Mouse (Mus musculus): Measurements from ENCODE around the gene Eppin. TPM values are rescaled to one million over a fixed set of nuclear protein-coding genes. Genes with fewer than 3 reads are reported as not detected.
A peak's percentile ranks its signal among the peaks of the same experiment; 100 is the strongest.
"Not testable (repeated sequence)": the region's sequence is repeated elsewhere in the genome, so short reads cannot be mapped to it uniquely, and the experiment has no call there.

Gene Eppin
- polyA plus RNA-seq, 1 experiment from 2014 or later: not detected

DNA sequence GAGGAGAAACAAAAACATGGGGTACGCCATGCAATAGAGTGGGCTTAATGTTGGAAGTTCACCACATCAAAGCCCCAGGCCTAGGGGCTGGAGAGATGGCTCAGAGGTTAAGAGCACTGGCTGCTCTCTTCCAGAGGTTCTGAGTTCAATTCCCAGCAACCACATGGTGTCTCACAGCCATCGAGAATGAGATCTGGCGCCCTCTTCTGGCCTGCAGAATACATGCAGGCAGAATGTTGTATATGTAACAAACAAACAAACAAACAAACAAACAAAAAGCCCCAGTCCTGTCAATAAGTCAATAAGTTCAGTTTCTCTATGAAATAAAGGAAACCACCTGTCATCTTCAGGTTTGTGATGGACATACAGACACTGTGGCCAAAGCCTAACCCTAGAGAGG, 6.8 kb upstream of the Eppin start:
- Histone ChIP-seq H3K36me3 (no peaks in the 10 kb centered on the region), H3K27ac (replicated peaks) (no peak overlapping the region), H3K9me3 (no peaks in the 10 kb centered on the region), H3K4me3 (no peak overlapping the region), H3K27me3 (no peaks in the 10 kb centered on the region), H3K9ac (no peak overlapping the region), H3K4me1 (replicated peaks) (no peaks in the 10 kb centered on the region), H3K4me2 (no peak overlapping the region)
- 72% methylated on average over 3 of the region's 3 CpGs for WGBS
- no peak for ATAC-seq (ENCODE audit: low FRiP score, low read depth)

DNA sequence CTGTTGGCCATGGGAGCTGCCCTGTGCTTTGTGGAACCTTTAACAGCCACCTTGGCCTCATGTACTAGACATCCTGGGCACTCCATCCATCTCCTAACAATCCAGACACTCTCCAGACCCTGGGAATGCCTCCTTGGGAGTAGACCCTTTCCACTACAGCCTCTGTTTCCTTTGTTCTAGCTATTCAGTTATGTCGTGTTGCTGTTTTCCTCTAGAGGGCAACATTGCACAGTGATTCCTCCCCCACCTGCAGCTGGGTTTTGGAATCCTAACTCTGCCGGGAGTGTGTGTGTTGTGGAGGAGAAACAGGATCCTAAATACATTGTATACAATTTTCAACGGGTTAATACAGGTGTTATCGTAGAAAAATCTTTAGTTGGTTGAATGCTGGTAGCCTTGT, 1.4 kb downstream of the Eppin start:
- ATAC-seq (ENCODE audit: low FRiP score, low read depth): no peak
- no peak overlapping the region for H3K4me2 ChIP-seq
- H3K36me3 ChIP-seq: no peaks in the 10 kb centered on the region
- 13% methylated on average over 4 of the region's 4 CpGs for WGBS
- H3K4me3 ChIP-seq: no peak overlapping the region
- H3K4me1 ChIP-seq (replicated peaks): no peaks in the 10 kb centered on the region
- no peak overlapping the region for H3K27ac ChIP-seq (replicated peaks)
- H3K27me3 ChIP-seq: peaks cover 2% of the 10 kb centered on the region; the same call in 1 of the 2 replicates
- no peaks in the 10 kb centered on the region for H3K9me3 ChIP-seq
- no peak overlapping the region for H3K9ac ChIP-seq

DNA sequence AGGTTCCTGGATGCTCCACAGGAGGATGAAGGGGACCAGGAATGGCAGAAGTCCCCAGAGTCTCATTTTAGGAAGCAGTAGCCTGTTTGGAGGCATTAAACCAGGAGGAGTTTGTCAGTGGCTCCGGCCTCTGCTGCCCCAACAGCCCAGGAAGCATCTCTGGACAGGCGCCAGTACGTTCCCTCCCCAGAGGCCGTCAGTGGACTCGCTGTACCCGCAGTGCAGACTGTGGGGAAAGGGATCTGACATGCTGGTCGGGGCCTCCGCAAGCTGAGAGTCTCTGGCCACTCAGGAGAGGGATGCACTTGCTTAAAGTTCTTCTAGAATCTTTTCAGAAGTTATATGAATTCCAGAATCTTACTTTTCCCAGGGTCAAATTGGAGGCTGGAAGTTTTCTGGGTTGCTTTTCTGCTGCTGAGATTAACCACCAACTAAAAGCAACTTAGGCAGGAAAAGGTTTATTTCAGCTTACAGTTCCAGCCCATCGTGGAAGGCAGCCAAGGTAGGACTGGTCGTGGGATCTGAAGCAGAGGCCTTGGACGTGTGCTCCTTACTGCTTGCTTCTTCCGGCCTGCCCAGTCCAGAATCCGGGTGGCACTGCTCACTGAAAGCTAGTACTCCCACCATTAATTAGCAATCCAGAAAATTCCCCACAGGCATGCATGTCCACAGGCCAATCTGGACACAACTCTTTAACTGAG, 8.2 kb downstream of the Eppin start, which contains the start of gene Wfdc6a:
TSS of gene Wfdc6a (minus strand) at position 423 of the 701 bp plus-strand sequence.
- ATAC-seq (ENCODE audit: low FRiP score, low read depth); H3K4me3 ChIP-seq; H3K4me2 ChIP-seq; H3K36me3 ChIP-seq; H3K9ac ChIP-seq; H3K9me3 ChIP-seq; H3K27me3 ChIP-seq; H3K27ac ChIP-seq (replicated peaks); H3K4me1 ChIP-seq (replicated peaks): not testable (repeated sequence)
- WGBS: 66% methylated on average over 13 of the region's 13 CpGs

DNA sequence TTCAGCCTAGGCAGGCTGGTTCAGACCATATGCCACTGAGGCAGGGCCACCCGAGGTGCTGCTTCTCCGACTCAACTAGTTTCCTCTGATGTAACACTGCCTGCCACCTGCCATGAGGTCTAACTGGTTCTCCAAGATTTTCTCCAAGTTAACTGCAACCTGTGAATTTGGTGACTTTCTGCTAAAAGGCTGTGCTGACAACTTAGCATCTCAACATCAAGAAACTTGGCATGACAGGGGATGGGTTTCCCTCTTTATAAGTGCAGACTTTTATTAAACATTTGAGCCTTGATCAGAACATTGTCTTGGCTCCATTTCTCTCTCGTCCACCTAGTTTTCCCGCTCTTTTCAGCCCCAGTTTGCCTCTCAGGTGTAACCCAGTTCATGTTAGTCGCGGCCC, 20.0 kb downstream of the Eppin start, which contains the start of gene Spint3:
TSS of gene Spint3 (minus strand) at position 101 of the 400 bp plus-strand sequence.
- ATAC-seq (ENCODE audit: low FRiP score, low read depth); H3K27me3 ChIP-seq: not testable (repeated sequence)
- 87% methylated on average over 6 of the region's 6 CpGs for WGBS

DNA sequence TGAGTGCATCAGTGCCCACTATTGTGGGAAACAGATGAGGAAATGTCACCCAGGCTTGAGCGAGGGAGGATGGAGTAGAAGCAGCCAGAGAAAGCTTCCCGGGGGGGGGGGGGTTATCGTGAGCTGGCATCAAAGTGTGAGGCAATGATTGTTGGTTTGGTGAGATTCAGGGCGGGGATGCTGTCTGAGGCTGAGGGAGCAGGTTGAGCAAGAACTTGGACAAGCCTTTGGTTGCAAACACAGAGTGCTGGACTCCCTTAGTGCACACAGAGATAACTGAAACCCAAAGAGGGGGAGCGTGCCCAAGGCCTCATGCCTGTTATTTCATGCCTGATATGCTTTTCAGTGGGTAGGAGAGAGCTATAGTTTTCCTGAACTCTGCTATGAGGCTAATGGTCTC, 25.9 kb downstream of the Eppin start:
- Histone ChIP-seq H3K9ac (no peak overlapping the region), H3K4me1 (replicated peaks) (peaks cover 16% of the 10 kb centered on the region), H3K27me3 (peaks cover 18% of the 10 kb centered on the region), H3K36me3 (no peaks in the 10 kb centered on the region), H3K9me3 (no peaks in the 10 kb centered on the region), H3K4me2 (no peak overlapping the region), H3K27ac (replicated peaks) (no peak overlapping the region), H3K4me3 (no peak overlapping the region)
- 87% methylated on average over 5 of the region's 5 CpGs for WGBS
- no peak for ATAC-seq (ENCODE audit: low FRiP score, low read depth)

More for the DNA sequence above, 20.0 kb downstream of the Eppin start, which contains the start of gene Spint3:
- H3K4me3 ChIP-seq; H3K27ac ChIP-seq (replicated peaks); H3K36me3 ChIP-seq; H3K4me1 ChIP-seq (replicated peaks); H3K9me3 ChIP-seq; H3K9ac ChIP-seq; H3K4me2 ChIP-seq: not testable (repeated sequence)

DNA sequence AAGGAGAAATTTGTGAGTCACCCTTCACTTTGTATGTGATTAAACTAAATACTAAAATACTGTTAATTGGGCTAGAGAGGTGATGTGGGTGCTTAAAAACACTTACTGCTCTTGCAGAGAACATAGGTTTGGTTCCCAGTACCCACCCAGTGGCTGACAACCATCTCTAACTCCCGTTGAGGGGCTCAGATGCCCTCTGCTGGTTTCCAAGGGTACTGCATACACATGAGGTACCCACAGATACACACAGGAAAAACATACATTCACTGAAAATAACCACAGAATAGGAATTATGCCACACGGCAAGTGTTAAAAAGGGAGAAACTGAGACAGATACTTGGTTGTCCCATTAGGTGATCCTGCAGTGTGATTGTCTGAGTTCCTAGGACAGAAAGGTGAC, 26.4 kb downstream of the Eppin start:
- WGBS: 86% methylated on average over 2 of the region's 2 CpGs
- no peak for ATAC-seq (ENCODE audit: low FRiP score, low read depth)

DNA sequence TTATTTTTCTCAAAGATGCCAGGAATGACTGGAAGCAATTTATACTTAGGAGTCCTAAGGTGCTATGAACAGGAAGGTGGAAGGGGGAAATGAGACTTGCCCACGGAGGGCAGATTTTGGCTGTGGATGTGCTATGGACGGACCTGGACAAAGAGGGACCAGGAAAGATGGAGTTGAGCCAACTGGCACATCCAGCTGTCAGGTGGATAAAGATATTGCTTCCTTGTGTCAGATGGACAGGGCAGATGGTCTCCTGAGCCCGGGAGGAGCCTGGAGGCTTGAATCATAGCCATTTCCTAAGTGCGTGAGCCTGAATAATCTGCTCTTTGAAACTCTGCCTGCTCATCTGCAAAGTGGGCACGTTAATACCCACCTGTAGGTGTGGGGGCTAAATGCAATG, 29.0 kb downstream of the Eppin start:
- WGBS: 63% methylated on average over 5 of the region's 5 CpGs
- Histone ChIP-seq H3K4me2 (no peak overlapping the region), H3K27ac (replicated peaks) (no peak overlapping the region), H3K4me1 (replicated peaks) (peaks cover 19% of the 10 kb centered on the region), H3K4me3 (no peak overlapping the region), H3K9ac (no peak overlapping the region), H3K36me3 (no peaks in the 10 kb centered on the region), H3K9me3 (no peaks in the 10 kb centered on the region), H3K27me3 (peaks cover 25% of the 10 kb centered on the region)
- ATAC-seq (ENCODE audit: low FRiP score, low read depth): no peak

More for the DNA sequence above, 26.4 kb downstream of the Eppin start:
- Histone ChIP-seq H3K4me2 (no peak overlapping the region), H3K27me3 (peaks cover 22% of the 10 kb centered on the region), H3K36me3 (no peaks in the 10 kb centered on the region), H3K4me1 (replicated peaks) (peaks cover 19% of the 10 kb centered on the region), H3K9ac (no peak overlapping the region), H3K27ac (replicated peaks) (no peak overlapping the region), H3K4me3 (no peak overlapping the region), H3K9me3 (no peaks in the 10 kb centered on the region)

DNA sequence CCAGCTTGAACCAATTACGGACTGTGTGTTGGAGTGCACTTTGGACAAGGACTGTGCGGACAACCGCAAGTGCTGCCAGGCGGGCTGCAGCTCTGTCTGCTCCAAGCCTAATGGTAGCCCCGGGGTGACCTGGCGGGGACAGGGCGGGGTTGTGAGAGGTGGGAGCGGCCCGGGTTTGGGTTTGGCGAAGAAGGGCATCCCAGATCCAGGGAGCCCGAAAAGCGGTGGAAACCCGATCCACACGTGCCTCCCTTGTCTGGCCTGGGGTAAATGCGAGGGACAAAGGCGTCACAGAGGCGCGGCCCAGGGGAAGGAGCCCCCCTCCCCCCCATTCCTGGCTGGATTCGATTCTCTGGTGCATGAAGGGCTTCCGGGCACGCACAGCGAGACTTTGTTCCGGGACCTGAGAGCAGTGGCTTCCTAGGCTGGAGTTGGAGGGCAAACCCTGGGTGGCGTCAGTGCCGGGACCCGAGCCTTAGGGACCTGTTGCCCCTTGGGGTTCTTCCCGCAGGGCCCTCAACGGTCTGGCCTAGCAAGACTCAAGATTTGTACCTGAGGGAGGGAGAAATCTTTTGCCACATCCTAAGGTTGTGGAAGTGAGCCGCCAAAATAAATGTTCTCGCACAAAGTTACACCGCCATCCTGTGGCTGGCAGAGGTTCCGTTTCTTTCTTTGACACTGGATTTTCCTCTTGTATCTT, 29.9 kb downstream of the Eppin start:
- ATAC-seq (ENCODE audit: low FRiP score, low read depth): peak; percentile 72; the same call in 1 of the 2 replicates
- Histone ChIP-seq H3K4me3 (peak overlapping the region; percentile 44), H3K4me2 (peak overlapping the region; percentile 95), H3K4me1 (replicated peaks) (peaks cover 19% of the 10 kb centered on the region), H3K9me3 (no peaks in the 10 kb centered on the region), H3K27ac (replicated peaks) (no peak overlapping the region), H3K27me3 (peaks cover 25% of the 10 kb centered on the region), H3K9ac (peak overlapping the region; percentile 34), H3K36me3 (no peaks in the 10 kb centered on the region)
- WGBS: under 1% methylated on average over 32 of the region's 32 CpGs

DNA sequence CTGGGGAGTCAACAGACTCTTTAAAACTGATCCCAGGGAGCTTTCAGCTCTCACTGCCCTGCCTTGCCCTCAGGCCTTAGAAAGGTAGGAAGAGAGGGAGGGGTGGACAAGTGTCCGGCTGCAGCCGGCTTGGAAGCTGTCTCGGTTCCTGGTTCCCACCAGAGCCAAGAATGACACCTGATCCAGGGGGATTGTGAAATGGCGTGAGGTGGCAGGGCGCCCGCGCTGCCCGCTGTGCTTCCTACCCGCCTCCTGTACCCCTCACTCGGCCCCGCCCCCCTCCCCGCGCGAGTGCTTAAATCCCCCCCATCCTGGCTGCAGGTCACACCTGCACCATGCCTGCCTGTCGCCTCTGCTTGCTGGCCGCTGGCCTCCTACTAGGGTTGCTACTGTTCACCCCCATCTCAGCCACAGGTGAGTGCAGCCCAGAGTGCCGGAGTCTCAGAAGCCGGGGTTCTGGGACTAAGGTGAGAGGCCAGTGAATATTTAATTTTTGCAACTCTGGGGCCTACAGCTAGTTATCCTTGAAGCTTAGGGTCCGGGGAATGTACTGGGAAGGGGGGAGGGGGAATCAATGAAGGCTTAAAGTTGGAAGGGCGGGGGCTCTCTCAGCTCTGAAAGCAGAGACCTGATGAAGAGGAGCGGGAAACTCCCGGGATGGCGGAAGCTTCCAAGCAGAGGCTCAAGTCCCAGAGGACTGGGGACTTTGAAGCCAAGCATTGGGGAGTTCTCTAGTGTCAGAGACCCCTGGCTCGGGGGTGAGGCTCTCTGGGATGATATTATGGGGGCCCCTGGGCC, 30.8 kb downstream of the Eppin start, which contains the start of gene Wfdc2:
TSS of gene Wfdc2 (plus strand) at position 23 of the 798 bp plus-strand sequence.
- ATAC-seq (ENCODE audit: low FRiP score, low read depth): no peak

DNA sequence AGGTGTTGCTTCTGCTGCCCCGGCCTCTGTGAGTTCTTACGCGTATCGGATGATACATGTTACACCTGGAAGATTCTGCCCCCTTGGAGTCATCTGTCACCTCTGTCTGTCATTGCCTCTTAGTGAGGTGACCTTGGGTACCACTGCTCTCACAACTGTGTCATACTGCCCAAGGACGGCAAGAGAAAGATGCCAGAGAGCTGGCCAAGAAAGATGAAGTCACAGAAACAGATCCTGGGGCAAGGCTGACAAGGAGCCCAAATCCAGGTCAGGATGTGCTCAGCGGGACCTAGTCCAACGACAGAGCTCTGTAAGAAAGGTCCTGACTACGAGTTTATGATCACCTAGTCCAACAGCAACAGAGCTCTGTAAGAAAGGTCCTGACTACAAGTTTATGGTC, 33.3 kb downstream of the Eppin start:
- WGBS: 91% methylated on average over 8 of the region's 8 CpGs
- H3K27me3 ChIP-seq: peaks cover 25% of the 10 kb centered on the region

More for the DNA sequence above, 30.8 kb downstream of the Eppin start, which contains the start of gene Wfdc2:
- Histone ChIP-seq H3K27me3 (peaks cover 25% of the 10 kb centered on the region), H3K9me3 (no peaks in the 10 kb centered on the region), H3K4me1 (replicated peaks) (peaks cover 19% of the 10 kb centered on the region), H3K4me2 (peak within 1 kb of the TSS; percentile 95), H3K4me3 (peak within 1 kb of the TSS; percentile 44), H3K9ac (peak within 1 kb of the TSS; percentile 34), H3K36me3 (no peaks in the 10 kb centered on the region), H3K27ac (replicated peaks) (no peak within 1 kb of the TSS)
- whole genome bisulfite sequencing: 3% methylated on average over 24 of the region's 24 CpGs

DNA sequence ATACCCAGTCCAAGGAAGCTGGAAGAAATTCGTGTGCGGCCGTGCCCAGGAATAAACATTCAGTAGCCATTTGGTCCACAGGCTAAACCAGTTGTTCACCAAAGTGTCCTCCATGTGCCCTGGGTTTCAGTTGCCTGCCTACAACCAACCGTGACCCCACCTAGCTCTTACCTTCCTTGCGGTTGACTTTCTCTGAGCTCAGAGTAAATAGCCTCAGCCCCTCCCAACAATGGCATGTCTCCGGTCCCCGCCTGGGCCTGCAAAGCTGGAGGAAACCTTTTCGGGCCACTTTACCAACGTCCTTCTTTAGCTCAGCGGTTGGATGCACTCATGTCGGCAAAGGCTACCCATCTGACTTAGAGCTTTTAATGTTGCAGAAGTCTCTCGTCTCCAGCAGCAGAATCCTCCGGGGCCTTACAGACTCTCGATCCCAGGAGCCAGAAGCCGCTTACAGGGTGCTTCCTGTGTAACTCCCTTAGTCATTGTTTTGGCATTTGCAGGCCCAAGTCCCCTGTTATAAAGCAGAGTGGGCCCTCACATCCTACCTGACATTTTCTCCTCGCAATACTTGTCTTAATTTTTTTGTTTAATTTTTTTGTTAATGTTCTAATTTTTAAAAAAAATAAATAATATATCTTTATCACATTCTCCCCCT, 34.3 kb downstream of the Eppin start:
- Histone ChIP-seq H3K4me1 (replicated peaks) (peaks cover 19% of the 10 kb centered on the region), H3K9me3 (no peaks in the 10 kb centered on the region), H3K4me3 (no peak overlapping the region), H3K36me3 (no peaks in the 10 kb centered on the region), H3K27me3 (peaks cover 15% of the 10 kb centered on the region), H3K27ac (replicated peaks) (no peak overlapping the region), H3K4me2 (no peak overlapping the region), H3K9ac (no peak overlapping the region)
- no peak for ATAC-seq (ENCODE audit: low FRiP score, low read depth)
- WGBS: 59% methylated on average over 16 of the region's 16 CpGs

More for the DNA sequence above, 33.3 kb downstream of the Eppin start:
- Histone ChIP-seq H3K4me1 (replicated peaks) (peaks cover 19% of the 10 kb centered on the region), H3K4me3 (no peak overlapping the region), H3K4me2 (no peak overlapping the region), H3K9ac (no peak overlapping the region), H3K9me3 (no peaks in the 10 kb centered on the region), H3K36me3 (no peaks in the 10 kb centered on the region), H3K27ac (replicated peaks) (no peak overlapping the region)
- no peak for ATAC-seq (ENCODE audit: low FRiP score, low read depth)
